In the genomic region with DNA sequence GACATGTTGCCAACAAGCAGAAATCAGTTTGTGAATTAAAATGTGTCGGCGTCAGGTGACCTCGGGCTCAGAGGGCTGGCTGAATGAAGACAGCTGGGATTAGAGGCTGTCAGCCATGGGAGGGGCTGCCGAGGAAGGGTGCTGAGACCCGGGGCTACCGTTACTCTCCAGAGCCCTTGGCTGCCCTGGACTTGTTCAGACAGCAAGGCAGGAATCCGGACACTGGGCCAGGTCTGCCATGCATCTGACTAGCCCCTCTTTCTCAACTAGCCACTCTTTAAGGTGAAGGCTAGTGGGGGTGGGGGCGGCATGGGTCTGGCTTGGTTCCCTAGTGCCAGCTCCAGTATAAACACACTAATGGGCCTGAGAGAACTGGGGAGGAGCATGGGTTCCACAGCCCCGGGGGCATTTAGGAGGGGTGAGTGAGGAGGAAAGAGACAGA, we compare ENCODE assay signal across 9 mouse cellular contexts. TPM values are rescaled to one million over a fixed set of nuclear protein-coding genes. Genes with fewer than 3 reads are reported as not detected.
DNase-seq lines count a peak whose midpoint lies in the region; ATAC-seq and TF ChIP-seq lines count a peak whose summit lies in the region.
"Had no signal": no experiment of that assay in that cellular context is flagged by ENCODE, and none has a peak within 500 bp of the region (broad histone marks: within the 10 kb centered on the region; RNA-seq: fewer than 3 reads in every experiment).

No protein-coding gene starts in this region.

- no peak overlapping the region for H3K27ac ChIP-seq in gastrocnemius, adult 2 months
- H3K27ac ChIP-seq in hindbrain, embryonic 12.5 days = peak overlapping the region; percentile 44; the same call in 1 of the 2 replicates
- H3K27ac ChIP-seq in limb, embryonic 14.5 days (replicated peaks; ENCODE audit: low read depth, low read length) = no peak overlapping the region

- H3K27me3 ChIP-seq in hindbrain, embryonic 12.5 days = no peaks in the 10 kb centered on the region
- H3K27me3 ChIP-seq in limb, embryonic 14.5 days (ENCODE audit: control insufficient read depth, insufficient read depth, low read length) = no peaks in the 10 kb centered on the region

- H3K4me3 ChIP-seq in gastrocnemius, adult 2 months = peak overlapping the region; percentile 40
- H3K4me3 ChIP-seq in hindbrain, embryonic 12.5 days = no peak overlapping the region
- 0 out of 2 replicates have a peak overlapping the region, but pooled peaks have one; percentile 5 for H3K4me3 ChIP-seq in limb, embryonic 14.5 days (replicated peaks; ENCODE audit: low read length)
- H3K4me3 ChIP-seq: megakaryocyte, embryonic 14.5 days had no signal

- intact Hi-C loops in gastrocnemius, adult 2 months (cut with DNase I) = no loop called here

- peaks cover 14% of the 10 kb centered on the region for H3K4me1 ChIP-seq in hindbrain, embryonic 12.5 days
- 0 out of 2 replicates have a peak, but pooled peaks cover 4% of the 10 kb centered on the region for H3K4me1 ChIP-seq in limb, embryonic 14.5 days (ENCODE audit: control insufficient read depth, insufficient read depth, low read length)

- DNase-seq in gastrocnemius, adult 2 months = no peak
- no peak for DNase-seq in gastrocnemius, postnatal 10 days
- peak; percentile 65 to 68 for DNase-seq in cerebellum, postnatal 10 days
- peak; percentile 18 for DNase-seq in limb, embryonic 14.5 days (ENCODE audit: low spot score)
- no peak for DNase-seq in spleen, adult 12 weeks (ENCODE audit: low spot score)
- no peak for DNase-seq in thymus, postnatal 4 days
- no peak for DNase-seq in spleen, postnatal 14 days (ENCODE audit: low spot score in 2 of 2)

- H3K36me3 ChIP-seq in hindbrain, embryonic 12.5 days = no peaks in the 10 kb centered on the region
- H3K36me3 ChIP-seq in limb, embryonic 14.5 days (ENCODE audit: control insufficient read depth, insufficient read depth, low read length) = no peaks in the 10 kb centered on the region

- peak; percentile 76 for ATAC-seq in hindbrain, embryonic 12.5 days (ENCODE audit: low FRiP score)
- ATAC-seq in limb, embryonic 14.5 days (ENCODE audit: low FRiP score, low read depth) = peak; percentile 53

- peak overlapping the region; percentile 38 for H3K4me2 ChIP-seq in hindbrain, embryonic 12.5 days (replicated peaks)
- H3K4me2 ChIP-seq in limb, embryonic 14.5 days (replicated peaks; ENCODE audit: low read depth, low read length, severe bottlenecking) = peak overlapping the region; percentile 34

- H3K9ac ChIP-seq in hindbrain, embryonic 12.5 days = no peak overlapping the region
- no peak overlapping the region for H3K9ac ChIP-seq in limb, embryonic 14.5 days (ENCODE audit: low read depth, low read length, severe bottlenecking)

- no peaks in the 10 kb centered on the region for H3K9me3 ChIP-seq in hindbrain, embryonic 12.5 days (replicated peaks)
- H3K9me3 ChIP-seq in limb, embryonic 14.5 days (ENCODE audit: control insufficient read depth, low read length) = no peaks in the 10 kb centered on the region

- TF ChIP-seq POLR2A in limb, embryonic 14.5 days (IDR thresholded peaks at IDR 0.05; ENCODE audit: borderline replicate concordance, extremely low read depth, insufficient read depth, insufficient read length) = no peak

- TF ChIP-seq CTCF in gastrocnemius, adult 2 months (IDR thresholded peaks at IDR 0.05) = no peak

- WGBS in hindbrain, embryonic 12.5 days = 22% methylated on average over 9 of the region's 9 CpGs
- 16% methylated on average over 9 of the region's 9 CpGs for WGBS in limb, embryonic 14.5 days

RNA-seq across cellular contexts. Expression of a gene that starts 24.4 kb away (rescaled TPM):
- total RNA-seq in gastrocnemius, adult 2 months (2021) = 10 to 100 TPM; 38.3 to 40.1 TPM
- 10 to 100 TPM; 50.8 to 51.1 TPM for total RNA-seq in gastrocnemius, postnatal 10 days (2021)
- 97.2 and 98.7 TPM in 2 replicates for polyA plus RNA-seq in hindbrain, embryonic 12.5 days (2016; fragmentation: Nextera tagmentation; extraction: Ambion mirVana)
- 104 and 111 TPM in 2 replicates for polyA plus RNA-seq in limb, embryonic 14.5 days (2012; rRNA removed)
- polyA plus RNA-seq in limb, embryonic 14.5 days (2014; fragmentation: Nextera tagmentation; extraction: Ambion mirVana) = 106 and 107 TPM in 2 replicates

RNA-seq across cellular contexts. Expression of a gene that starts 27.6 kb away (rescaled TPM):
- total RNA-seq in gastrocnemius, adult 2 months (2021) = under 1 TPM; 0.05 to 0.06 TPM
- total RNA-seq in gastrocnemius, postnatal 10 days (2021) = under 1 TPM in 1 of 2 experiments, not detected in 1; 0.05 TPM
- polyA plus RNA-seq in hindbrain, embryonic 12.5 days (2016; fragmentation: Nextera tagmentation; extraction: Ambion mirVana) = 0.77 and 0.88 TPM in 2 replicates
- 0.62 and 0.63 TPM in 2 replicates for polyA plus RNA-seq in limb, embryonic 14.5 days (2012; rRNA removed)
- 0.47 and 0.80 TPM in 2 replicates for polyA plus RNA-seq in limb, embryonic 14.5 days (2014; fragmentation: Nextera tagmentation; extraction: Ambion mirVana)

RNA-seq across cellular contexts. Expression of a gene that starts 51.9 kb away (rescaled TPM):
- total RNA-seq in gastrocnemius, adult 2 months (2021) = under 1 TPM in 1 of 2 experiments, not detected in 1; 0.08 TPM
- under 1 TPM; 0.27 to 0.42 TPM for total RNA-seq in gastrocnemius, postnatal 10 days (2021)
- polyA plus RNA-seq in hindbrain, embryonic 12.5 days (2016; fragmentation: Nextera tagmentation; extraction: Ambion mirVana) = 8.0 and 8.7 TPM in 2 replicates
- polyA plus RNA-seq in limb, embryonic 14.5 days (2012; rRNA removed) = 11.9 and 12.9 TPM in 2 replicates
- polyA plus RNA-seq in limb, embryonic 14.5 days (2014; fragmentation: Nextera tagmentation; extraction: Ambion mirVana) = 19.1 and 20.7 TPM in 2 replicates

Comparison
In these comparisons a context has a peak if more than half of its experiments do, and no peak if none do; other contexts are left out.
1. DNase-seq: peak in cerebellum, postnatal 10 days (2 of 2) and limb, embryonic 14.5 days (single experiment); none in gastrocnemius, adult 2 months (single experiment), gastrocnemius, postnatal 10 days (single experiment), spleen, adult 12 weeks (single experiment), thymus, postnatal 4 days (single experiment) and spleen, postnatal 14 days (0 of 2).